Mouse (Mus musculus) liver (tissue): ENCODE measurements around the gene Kcnc1.
A peak's percentile ranks its signal among the peaks of the same experiment; 100 is the strongest.

Experiments
- DNase-seq: peaks from one replicate; pipeline ENCODE4 v3.0.0-alpha.2; 2020; ENCODE audit warnings: mixed read lengths

The Kcnc1 gene

DNA sequence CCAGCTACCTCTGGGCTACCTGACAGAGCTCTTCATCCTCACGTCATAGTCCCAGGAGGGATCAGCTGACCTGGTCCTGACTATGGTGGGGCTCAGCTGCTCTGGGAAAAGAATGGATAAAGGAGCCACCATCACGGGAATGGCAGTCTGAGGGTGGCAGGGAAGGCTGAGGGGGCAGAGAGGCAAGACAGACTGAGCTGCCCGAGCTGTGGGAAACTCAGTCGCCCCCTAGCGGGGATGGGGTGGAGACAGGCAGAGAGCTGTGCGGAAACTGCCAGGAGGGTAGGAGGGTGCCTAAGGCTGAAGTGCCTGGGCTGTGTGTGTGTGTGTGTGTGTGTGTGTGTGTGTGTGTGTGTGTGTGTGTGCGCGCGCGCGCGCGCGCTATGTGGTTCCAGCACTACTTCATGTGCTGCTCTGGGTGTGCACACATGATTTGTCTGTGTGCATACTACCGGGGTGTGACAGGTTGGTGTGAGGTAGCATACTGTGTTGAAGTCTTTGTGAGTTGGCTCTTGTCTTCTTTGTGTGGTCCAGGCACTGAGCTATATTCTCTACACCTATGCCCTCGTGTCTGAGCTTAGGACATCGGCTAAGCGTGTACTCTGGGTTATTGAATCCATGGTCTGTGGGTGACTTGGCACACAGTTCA is 26.6 kb downstream of the Kcnc1 start:
- DNase-seq: peak; percentile 55

DNA sequence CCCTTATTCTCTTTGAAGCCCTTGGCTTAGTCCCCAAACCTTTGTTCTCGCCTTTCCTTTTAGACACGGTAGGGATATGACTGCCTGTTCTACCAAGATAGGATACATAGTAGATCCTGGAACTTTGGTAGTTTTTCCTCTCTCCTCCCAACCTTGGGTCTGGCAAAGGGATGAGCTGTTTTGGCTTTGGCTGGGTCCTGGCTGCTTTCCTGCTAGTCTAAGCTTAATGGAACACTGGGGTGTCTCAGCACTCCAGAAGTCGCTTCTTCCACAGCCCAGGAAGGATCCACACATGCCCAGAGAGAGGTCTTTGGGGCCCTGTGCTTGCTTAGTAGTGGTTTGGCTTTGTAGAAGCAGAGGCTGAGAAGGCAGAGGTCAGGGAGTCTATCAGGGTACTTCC is 27.7 kb downstream of the Kcnc1 start:
- no peak for DNase-seq

DNA sequence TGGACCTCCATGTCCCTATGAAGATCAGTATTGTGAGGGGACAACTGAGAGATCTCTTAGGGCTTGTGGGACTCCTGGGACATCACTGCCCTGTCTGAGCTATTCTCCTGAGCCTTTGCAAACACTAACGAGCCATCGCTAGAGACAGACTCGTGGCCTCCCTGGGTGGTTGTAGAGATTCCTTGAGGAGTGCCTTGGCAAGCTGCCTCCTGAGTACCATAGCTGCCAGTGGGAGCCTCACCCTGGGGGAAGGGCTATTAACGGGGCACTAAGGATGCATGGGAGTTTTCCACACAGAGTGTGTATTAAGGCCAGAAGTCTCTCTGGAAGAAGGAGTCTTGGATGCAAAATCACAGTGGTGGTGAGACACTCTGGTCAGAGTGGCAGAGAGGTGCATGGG is 28.7 kb downstream of the Kcnc1 start:
- DNase-seq: no peak

DNA sequence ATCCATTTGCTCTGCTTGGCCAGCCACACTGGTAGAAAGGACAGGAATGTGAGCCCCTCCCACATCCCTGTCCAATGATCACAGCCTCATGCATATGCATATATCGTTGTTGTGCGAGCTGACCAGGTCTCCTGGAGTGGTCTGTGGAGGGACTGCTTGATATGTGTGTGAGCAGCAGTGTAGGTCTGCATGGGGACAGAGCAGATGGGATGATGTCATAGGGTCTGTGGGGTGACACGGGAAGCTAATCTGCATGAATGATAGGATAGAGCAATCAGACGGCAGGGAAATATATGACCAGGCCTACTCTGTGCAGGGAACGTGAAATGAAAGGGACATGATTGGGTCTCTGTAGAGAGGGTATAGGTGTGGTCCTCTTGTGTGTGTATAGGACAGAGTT is 37.6 kb downstream of the Kcnc1 start:
- DNase-seq: no peak

DNA sequence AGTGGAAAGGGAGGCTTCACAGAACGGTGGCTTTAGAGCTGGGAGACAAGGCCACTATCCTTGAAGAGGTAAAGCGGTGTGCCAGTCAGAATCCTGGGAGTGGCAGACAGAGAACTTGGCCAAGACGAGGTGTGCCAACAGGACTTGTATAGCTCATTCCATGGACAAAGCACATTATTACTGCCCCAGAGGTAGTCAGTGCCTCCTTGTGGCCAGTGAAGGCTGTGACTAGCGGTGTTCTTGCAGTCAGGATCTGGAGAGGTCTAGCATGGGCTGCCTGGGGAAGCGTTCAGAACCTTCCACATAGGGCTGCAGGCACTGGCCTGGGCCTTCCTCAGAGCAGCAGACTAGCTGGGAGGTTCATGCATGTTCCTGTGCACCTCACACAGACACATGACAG is 39.5 kb downstream of the Kcnc1 start:
- no peak for DNase-seq

DNA sequence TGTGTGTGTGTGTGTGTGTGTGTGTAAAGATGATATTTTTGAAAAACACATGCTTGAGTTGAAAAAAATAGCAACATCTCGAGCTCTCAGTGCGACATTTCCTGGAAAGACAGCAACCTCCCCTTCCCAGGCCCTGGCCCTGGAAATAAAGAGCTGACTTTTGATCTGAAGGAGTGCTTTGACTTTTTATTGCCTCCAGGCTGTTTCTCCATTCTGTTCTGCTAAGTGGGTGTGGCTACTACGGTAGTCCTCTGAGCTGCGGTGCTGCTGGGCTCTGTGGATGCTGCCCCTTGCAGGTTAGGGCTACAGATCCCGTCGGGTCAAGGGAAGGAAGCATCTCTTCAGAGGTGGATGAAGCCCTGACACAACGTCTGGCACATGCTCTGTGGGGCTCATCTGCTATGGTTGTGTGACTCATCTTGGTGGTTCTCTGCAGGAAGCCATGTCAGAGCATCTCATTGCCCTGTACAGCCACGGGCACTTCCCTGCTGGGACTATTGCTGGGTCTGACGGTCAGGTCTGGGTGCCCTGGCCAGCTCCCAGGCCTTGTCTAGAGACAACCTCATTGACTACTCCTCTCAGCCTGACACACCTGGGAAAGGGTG is 42.3 kb downstream of the Kcnc1 start:
- DNase-seq: no peak

DNA sequence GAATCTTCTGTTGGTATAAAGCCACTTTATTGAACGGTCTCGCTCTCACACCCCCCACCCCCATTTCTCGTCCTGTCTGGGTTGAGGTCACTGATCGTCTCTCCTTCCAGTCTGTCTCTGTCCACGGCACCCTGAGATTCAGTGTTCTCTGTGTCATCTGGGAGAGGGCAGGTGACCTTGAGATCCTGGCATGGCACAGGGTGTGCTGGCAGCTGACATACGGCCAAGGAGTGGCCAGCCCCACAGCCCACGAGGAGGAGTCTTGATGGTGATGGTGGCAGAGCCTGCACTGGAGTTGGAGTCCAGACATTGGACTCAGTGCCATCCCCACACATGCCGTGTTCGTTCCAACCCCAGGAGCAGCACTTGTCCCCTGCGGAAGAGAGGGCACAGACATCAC is 46.9 kb downstream of the Kcnc1 start:
- no peak for DNase-seq

DNA sequence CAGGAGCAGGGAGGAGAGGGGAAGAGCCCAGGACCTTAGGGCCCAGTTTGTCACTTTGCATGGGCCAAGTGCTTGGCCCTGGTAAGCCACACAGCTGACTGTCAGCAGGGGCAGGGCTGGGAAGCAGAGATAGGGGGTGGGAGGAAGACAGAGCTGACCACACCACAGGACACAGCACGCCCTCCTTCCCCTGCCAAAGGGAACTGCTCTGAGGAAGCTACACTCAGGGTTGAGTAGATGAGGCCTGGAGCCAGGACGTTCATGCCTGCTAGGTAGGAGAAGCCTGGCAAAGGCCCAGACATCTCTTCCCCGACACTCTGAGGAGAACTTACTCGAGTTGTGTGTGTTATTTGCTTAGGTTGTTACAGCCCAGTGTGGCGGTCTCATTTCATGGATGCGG is 49.6 kb downstream of the Kcnc1 start:
- no peak for DNase-seq

DNA sequence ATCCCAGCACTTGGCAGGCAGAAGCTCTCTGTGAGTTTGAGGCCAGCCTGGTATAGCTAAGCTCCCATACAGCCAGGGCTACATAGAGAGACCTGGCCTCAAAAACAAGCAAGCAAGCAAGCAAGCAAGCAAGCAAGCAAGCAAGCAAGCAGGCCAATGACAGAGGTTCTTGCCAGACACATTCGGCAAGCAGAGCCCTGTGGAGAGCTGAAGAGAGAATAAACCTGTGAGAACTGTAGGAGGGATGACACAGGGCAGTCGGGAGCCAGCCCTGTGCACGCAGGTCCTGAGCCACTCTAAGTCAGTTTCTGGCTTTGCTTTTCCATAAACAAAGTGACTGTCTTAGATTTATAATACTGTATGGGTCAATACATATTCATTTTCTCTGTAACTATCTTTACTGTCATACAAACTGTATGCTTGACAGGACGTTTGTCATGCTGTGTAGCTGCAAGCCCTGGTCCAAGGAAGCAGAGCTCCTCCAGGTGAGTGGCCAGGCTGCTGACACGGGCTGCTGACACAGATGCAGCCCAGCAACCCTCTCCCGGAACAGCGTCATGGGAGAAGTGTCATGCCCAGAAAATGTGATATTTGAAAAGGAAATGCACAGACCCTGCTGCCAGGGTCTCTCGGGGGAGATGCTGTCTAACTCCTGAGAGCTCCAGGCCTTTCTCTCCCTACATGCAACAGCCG is 51.3 kb downstream of the Kcnc1 start:
- no peak for DNase-seq

DNA sequence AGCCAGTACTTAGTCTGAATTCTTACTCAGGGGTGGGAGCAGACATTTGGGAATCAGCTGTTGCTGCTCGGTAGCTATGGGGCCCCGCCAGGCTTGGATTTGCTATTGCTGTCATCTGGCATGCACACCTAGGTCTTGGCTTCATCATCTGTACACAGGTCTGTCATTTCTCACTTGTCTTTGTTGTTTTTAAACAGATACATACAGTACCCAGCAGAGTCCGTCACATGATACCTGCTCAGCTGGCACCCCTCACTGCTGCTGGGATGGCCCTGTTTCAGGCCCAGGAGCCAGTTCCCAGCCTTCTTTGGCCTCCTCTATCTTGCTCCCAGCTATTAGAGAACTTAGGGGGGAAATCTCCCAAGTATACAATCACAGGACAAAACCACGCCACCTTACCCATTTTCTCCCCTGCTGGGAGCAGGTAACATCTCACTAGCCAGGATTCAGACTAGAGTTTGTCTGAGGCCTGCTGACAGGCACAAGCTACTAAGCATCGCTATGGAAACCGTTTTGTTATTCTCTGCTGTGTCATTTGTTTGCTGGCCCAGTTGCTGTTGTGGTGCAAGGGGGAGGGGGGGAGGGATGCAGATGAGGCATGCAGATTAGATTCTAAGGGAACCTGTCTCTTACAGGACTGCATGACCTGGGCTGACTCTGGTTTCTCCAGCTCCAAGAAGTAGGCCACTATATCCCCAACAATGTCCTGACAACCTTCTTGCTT is 52.8 kb downstream of the Kcnc1 start:
- DNase-seq: no peak

DNA sequence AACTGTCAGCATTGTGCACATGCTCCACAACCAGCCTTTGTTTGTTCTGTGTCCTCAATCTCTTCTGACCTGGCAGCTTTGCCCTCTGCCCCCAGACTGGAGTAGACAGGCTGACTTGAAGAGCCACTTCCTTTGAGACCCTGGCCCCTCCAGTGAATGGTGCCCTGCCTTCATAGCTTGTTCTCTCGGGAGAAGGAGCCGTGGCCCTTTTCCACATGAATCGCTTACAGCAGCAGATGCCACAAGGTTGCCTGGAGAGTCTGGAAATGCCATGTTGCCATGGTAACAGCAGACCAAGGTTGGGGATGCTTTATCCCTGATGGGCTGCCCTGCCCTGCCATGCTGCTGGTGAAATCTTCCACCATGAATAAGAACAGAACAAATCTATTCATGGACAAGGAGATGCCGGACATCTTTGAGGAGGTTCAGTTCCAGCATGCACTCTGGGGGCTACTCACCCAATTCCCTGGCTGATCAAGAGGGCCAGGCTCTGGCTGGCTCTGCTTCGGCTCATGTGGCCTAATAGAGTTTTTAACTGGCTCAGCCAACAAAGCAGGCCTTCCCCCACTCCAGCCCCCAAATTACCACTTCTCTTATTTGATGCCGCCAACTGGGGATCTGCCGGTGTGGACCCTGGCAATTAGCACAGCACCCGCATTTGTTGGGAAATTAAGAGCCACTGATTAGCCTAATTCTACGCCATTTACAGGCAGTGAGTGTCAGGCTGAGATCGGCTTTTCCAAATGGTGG is 57.8 kb downstream of the Kcnc1 start:
- no peak for DNase-seq

DNA sequence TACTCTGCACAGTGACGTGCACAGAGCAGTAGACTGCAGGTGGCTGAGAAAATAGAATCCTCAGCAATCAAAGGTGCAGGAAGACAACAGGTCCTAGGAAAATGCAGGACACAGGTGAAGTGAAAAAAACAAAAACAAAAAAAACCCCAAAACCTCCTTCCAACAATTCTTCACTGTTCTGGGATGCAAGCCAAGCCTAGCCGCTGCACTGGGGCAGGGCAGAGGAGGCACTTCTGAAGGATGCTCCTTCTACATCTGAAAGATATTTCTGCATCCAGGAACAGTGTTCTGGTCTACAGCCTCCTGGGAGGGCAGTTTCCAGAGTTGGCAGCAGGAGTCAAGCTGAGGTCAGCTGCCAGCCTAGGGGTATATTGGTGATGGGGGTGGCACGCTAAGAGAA is 61.6 kb downstream of the Kcnc1 start:
- no peak for DNase-seq

DNA sequence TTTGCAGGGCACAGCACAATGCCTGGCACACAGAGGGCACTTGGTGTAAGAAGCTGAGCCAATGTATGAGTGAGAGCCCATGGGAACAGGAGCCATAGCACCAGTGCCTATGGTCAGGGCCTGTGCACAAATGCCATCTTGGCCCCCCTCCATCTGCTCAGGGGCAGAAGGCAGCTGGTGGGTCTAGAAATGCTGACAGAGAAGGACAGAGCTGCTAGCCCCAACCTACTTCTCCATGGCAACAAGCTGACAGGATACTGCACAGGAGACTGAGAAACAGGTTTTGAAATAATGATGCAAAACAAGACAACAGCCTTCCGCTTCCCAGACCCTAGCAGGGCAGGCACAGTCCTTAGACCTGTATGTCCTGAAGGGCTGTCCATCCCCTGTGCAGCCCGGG is 62.9 kb downstream of the Kcnc1 start:
- DNase-seq: no peak

DNA sequence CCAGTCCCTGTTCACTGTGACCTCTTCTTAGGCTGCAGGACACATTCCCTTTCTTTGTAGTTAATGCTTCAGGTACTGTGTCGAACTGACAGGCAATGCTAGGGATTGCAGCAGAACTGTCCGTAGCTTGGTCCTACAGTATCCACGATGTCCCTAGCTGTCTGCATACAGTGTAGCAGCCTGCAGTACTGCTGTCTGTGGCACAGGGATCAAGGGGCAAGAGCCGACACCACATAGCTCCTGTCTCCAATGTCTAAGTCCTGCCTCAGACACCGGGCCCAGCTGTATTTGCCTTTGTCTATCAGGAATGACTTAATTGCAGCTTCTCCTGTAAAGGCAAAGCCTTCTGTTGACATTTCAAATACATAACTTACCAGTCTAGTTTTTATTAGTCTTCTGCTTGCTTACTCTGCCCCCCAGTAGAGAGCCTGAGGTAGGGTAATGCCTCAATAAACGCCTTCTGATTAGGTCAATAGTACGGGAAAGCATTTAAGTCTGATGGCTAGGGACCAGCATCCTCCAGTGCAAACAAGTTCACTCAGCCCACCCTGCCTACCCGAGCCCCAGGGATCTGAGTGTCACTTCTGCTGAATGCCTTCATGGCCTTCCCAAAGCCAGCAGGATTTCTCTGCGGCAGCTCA is 63.4 kb downstream of the Kcnc1 start:
- DNase-seq: no peak

DNA sequence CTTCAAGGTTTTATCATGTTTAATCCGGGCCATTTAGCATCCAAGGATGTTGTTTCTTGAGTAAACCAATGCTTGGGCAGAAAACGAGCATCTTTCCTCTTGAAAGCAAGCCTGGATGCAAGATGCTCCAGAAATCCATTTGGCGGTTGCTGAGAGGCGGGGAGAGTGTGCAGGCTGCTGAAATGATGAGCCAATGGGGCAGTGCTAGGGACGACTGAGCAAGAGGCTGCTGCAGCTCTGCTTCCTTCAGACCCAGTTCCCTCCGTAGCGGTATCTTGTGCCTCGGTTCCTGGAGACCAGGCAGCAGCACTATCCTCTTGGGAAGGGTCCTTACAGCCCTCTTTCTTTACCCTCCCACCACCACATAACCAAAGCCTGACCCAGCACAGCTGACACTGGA is 66.0 kb downstream of the Kcnc1 start:
- DNase-seq: no peak

DNA sequence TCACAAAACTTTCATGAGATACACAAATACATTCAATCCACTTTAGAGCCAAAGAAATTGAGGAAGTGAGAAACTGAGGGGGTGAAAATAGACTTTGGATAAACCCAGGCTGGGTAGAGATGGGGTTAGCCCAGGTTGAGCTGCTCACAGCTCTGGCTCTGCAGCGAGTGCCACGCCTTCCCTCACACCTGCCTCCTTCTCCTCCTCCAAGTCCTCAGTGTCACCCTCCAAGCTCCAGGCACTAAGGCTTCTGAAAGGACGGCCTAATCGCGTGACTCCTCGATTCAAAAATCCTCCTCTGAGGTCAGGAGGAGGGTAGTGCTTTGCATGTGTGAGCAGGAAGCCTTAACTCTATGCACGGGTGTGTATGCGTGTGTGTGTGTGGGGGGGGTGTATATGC is 66.8 kb downstream of the Kcnc1 start:
- no peak for DNase-seq

DNA sequence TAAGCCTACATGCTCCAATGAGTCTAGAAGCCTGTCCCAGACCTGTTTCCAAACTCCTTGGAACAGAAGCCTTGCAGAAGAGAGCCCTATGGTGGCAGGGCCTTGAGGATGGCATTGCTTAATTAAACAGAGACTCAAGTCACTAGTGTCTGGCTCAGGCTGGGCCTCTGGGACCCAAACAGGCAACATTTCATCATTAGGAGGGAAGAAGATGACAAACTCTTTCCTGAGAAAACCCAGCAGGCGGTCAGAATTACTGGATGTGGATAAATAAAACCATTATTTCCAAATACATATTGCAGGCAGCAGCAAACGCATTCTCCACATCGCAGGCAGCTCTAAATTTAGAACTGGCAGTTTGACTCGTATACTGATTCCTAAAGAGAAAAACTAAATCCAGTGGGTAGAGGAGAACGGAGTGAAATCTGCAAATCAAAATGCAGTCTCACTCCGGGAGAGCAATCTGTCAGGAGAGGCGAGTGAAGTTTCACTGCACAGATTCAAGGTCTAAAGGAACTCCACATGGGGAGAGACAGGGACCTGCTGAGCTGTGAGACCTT is 70.2 kb downstream of the Kcnc1 start:
- DNase-seq: no peak

DNA sequence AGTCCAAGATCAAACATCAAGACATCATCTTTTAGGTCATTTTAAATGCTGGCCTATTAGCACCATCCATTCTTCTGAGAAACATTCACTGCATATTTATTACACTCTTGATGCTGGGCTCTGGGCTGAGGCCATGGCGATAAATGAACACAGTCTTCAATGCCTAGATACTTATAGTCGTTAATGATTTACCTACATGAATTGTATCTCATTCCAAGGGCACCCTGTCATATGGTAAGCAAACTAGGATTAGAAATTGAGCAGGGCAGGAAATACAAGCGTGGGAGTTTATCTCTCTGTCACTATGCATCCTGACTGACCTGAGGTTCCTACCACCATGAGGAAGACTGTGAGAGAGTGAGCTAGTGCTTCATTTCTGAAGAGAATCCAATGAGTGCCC is 73.2 kb downstream of the Kcnc1 start:
- DNase-seq: no peak

DNA sequence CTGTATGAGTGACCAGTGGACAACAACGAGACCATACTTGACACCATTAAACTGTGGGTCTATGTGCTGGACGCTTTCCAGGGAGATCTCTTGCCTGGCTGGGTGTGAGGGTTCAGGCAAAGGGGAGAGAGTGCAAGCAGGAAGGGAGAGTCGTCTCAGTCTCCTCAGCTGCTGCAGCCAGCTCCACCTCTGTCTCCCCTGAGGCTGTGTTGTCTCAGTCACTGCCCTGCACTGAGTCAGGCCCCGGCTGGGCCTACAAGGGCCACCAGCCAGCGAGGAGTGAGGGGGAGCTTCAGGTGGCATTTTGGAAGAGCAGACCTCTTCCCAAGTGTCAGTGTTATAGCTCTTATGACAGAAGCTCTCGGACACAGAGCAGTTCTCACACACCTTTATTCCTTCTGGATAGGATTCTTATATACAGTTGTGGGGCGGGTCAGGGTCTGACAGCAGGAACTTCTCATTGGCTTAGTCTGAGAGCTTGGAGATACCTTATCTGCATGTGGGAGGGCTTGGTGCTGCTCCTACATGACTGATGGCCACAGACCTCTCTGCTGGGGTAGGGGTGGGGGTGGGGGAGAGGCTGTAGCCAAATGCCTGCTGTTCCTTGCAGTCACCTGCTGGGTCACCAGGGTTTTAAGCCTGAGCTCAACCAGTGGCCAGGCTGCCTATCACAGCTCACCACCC is 74.9 kb downstream of the Kcnc1 start:
- DNase-seq: no peak

DNA sequence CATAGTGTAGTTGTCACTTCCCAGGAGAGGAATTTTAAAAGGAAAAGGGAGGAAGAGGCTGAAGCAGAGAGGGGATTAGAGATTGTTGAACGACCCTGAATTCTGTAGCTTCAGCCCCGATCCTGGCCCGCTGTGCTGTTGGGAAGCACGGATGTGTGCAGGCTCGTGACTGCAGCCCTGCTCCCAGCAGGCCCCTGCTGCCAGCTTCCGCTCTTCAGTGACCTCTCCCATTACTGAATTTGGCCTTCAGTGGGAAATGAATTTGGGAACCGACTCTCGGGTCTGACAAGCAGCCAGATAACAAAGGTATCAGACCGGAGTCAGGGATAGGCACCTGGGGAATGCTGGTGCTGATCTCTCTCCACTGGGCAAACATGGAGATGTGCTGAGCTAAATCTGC is 76.8 kb downstream of the Kcnc1 start:
- no peak for DNase-seq

DNA sequence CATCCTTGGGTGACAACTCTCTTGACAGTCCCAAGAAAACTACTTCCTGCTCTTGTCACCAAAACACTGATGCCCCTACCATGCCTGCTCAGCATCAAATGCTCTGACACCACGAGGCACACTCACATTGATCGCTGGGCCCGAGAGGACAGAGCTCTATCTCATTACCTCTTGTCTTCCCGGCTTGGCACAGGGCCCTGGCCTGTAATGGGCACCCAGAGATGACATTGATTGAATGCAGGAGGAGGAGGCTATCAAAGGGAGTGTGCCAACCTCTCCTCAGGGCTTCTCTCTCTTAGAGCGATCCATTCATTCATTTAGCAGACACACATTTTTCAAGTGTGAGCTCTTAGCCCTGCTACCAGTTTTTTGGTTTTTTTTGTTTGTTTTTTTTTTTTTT is 79.2 kb downstream of the Kcnc1 start:
- DNase-seq: no peak

DNA sequence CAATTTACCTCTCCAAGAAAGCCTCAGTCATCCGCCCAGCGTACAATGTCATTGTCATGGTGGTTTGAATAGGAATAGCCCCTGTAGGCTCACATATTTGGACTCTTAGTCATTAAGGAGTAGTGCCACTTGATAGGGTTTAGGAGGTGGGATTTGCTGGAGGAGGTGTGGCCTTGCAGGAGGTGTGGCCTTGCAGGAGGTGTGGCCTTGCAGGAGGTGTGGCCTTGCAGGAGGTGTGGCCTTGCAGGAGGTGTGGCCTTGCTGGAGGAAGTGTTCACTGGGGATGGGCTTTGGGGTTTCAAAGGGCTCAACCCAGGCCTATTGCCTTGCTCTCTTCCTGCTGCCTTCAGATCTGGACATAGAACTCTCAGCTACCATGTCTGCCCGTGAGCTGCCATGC is 81.2 kb downstream of the Kcnc1 start:
- DNase-seq: no peak
